Comparison of ENCODE assay signal across 12 mouse cellular contexts in the genomic region with DNA sequence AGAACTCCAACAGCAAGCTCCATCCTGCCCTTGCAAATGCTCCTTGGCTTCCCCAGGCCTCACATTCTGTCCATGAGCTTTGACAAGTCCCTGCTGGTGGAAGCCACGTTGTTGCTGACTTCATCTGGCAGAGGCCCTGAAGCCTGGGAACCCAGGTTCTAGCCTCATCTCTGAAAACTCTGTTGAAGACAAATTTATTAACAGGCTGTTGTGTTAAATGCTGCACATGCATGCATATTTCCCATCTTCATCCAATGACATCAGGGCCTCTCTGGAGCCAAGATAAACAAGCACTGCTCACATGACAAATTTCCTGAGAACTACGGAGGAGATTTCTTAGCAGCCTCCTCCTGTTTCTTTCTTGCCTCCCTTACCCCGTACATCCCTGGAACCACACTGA.
DNase-seq lines count a peak whose midpoint lies in the region; ATAC-seq and TF ChIP-seq lines count a peak whose summit lies in the region.
"Had no signal": no experiment of that assay in that cellular context is flagged by ENCODE, and none has a peak within 500 bp of the region (broad histone marks: within the 10 kb centered on the region; RNA-seq: fewer than 3 reads in every experiment).

No protein-coding gene starts in this region.

- TF ChIP-seq POLR2A in lung, adult 2 months (IDR thresholded peaks at IDR 0.05; ENCODE audit: borderline replicate concordance, extremely low read depth, low read depth, low read length), result no peak
- TF ChIP-seq POLR2A in cerebellum, adult 2 months (IDR thresholded peaks at IDR 0.05; ENCODE audit: borderline replicate concordance, insufficient read depth, low read length), result no peak

- CTCF ChIA-PET in Patski (lab: Charles Lee), result interaction anchor here (0.7 to 1.4 kb wide), 3 partner anchors 14 to 219 kb away, joined by 3 to 4 read pairs (median 4); no protein-coding TSS in a partner anchor

- peak; percentile 82 for ATAC-seq in Patski
- ATAC-seq in activated CD4-positive, CD25-positive, alpha-beta regulatory T cell, adult 4 months, result no peak
- ATAC-seq: forebrain, postnatal 0 days had no signal

- peak; percentile 86 for DNase-seq in Patski (ENCODE audit: low read depth, low spot score)
- DNase-seq in fibroblast of lung, adult 2 months (ENCODE audit: low read depth), result peak; percentile 33
- peak; percentile 28 to 50 for DNase-seq in heart, postnatal 36 days
- DNase-seq in lung, adult 2 months, result peak; percentile 29
- no peak for DNase-seq in right cerebral cortex, postnatal 36 days (ENCODE audit: low spot score in 2 of 2)
- no peak for DNase-seq in cerebellum, adult 2 months
- no peak for DNase-seq in gastrocnemius, postnatal 36 days
- DNase-seq: forebrain, postnatal 0 days; layer of hippocampus, adult 9-11 months; right cerebral cortex, postnatal 14 days had no signal

- H3K4me1 ChIP-seq in lung, adult 2 months (ENCODE audit: control insufficient read depth, insufficient read depth, low read length), result peaks cover 21% of the 10 kb centered on the region
- H3K4me1 ChIP-seq in cerebellum, adult 2 months (ENCODE audit: control insufficient read depth, insufficient read depth, low read length), result no peaks in the 10 kb centered on the region
- H3K4me1 ChIP-seq: liver, embryonic 15.5 days had no signal

- in situ Hi-C loops in Patski (cut with MboI; ENCODE audit: low pct_unique_long_range_greater_than_20kb), result no loop called here

- intact Hi-C loops in heart, postnatal 36 days (cut with DNase I), result no loop called here
- intact Hi-C loops in gastrocnemius, postnatal 36 days (cut with DNase I), result no loop called here

- H3K27me3 ChIP-seq in Patski, result no peaks in the 10 kb centered on the region
- H3K27me3 ChIP-seq in cerebellum, adult 2 months (ENCODE audit: control insufficient read depth, insufficient read depth, low read length), result no peaks in the 10 kb centered on the region
- H3K27me3 ChIP-seq: liver, embryonic 15.5 days had no signal

- WGBS in lung, adult 2 months, result 11% methylated on average over 3 of the region's 3 CpGs
- WGBS in cerebellum, adult 2 months, result 52% methylated on average over 3 of the region's 3 CpGs

- no peak overlapping the region for H3K4me3 ChIP-seq in lung, adult 2 months (replicated peaks; ENCODE audit: extremely low read depth, low read depth, low read length)
- no peak overlapping the region for H3K4me3 ChIP-seq in cerebellum, adult 2 months (replicated peaks; ENCODE audit: insufficient read depth, low read depth, low read length)
- H3K4me3 ChIP-seq: liver, embryonic 15.5 days had no signal

- no peak overlapping the region for H3K27ac ChIP-seq in cerebellum, adult 2 months (ENCODE audit: insufficient read depth, low read length)
- H3K27ac ChIP-seq: liver, embryonic 15.5 days had no signal

- POLR2A ChIA-PET in Patski (lab: Charles Lee), result interaction anchor here (1.0 kb wide), 1 partner anchor 10 kb away, joined by 3 read pairs; no protein-coding TSS in a partner anchor

- TF ChIP-seq CTCF in Patski (IDR thresholded peaks at IDR 0.05), result no peak
- no peak for TF ChIP-seq CTCF in lung, adult 2 months (IDR thresholded peaks at IDR 0.05; ENCODE audit: insufficient read depth, low read length)
- TF ChIP-seq CTCF in cerebellum, adult 2 months (IDR thresholded peaks at IDR 0.05; ENCODE audit: borderline replicate concordance, insufficient read depth, low read depth, low read length), result no peak

Comparison
In these comparisons a context has a peak if more than half of its experiments do, and no peak if none do; other contexts are left out.
1. DNase-seq: peak in Patski (single experiment), fibroblast of lung, adult 2 months (single experiment), heart, postnatal 36 days (2 of 2) and lung, adult 2 months (single experiment); none in right cerebral cortex, postnatal 36 days (0 of 2), cerebellum, adult 2 months (0 of 2) and gastrocnemius, postnatal 36 days (0 of 2).